Mouse (Mus musculus) midbrain, postnatal 0 days (tissue): ENCODE data around the gene Nlrc5. TPM values are rescaled to one million over a fixed set of nuclear protein-coding genes. Genes with fewer than 3 reads are reported as not detected.

Source experiments
- ATAC-seq: fragments of 200-750 bp; cut with Nextera tagmentation; 2 replicates; pipeline ENCODE4 v1.8.0; 2017; ENCODE audit warnings: moderate number of reproducible peaks, mild to moderate bottlenecking, moderate TSS enrichment, moderate library complexity; ENCODE audit not compliant: low FRiP score
- DNase-seq: peaks from one replicate; pipeline ENCODE4 v3.0.0-alpha.2; 2015; ENCODE audit warnings: low spot score
- H3K27ac ChIP-seq: fragments of 300-500 bp; sonication (generic); 2 replicates; pipeline ENCODE4 v1.5.1; 2014; ENCODE audit warnings: low read depth, mild to moderate bottlenecking, low read length, mixed read lengths
- H3K27me3 ChIP-seq: fragments of 300-500 bp; sonication (generic); 2 replicates; pipeline ENCODE4 v1.6.1; 2014; ENCODE audit warnings: low read length, control low read depth, mixed read lengths; ENCODE audit not compliant: insufficient read depth
- H3K36me3 ChIP-seq: fragments of 300-500 bp; sonication (generic); 2 replicates; pipeline ENCODE4 v1.6.1; 2014; ENCODE audit warnings: low read length, control low read depth, mixed read lengths; ENCODE audit not compliant: insufficient read depth
- H3K4me1 ChIP-seq: fragments of 300-500 bp; sonication (generic); 2 replicates; pipeline ENCODE4 v1.6.1; 2014; ENCODE audit warnings: mild to moderate bottlenecking, control low read depth, antibody characterized with exemption, low read length, mixed read lengths; ENCODE audit not compliant: insufficient read depth
- H3K4me2 ChIP-seq: fragments of 300-500 bp; sonication (generic); 2 replicates; pipeline ENCODE4 v1.6.1; 2014; ENCODE audit warnings: low read depth, mild to moderate bottlenecking, low read length, mixed read lengths; ENCODE audit not compliant: poor library complexity, severe bottlenecking
- H3K4me3 ChIP-seq: fragments of 300-500 bp; sonication (generic); 2 replicates; pipeline ENCODE4 v1.5.1; 2014; ENCODE audit warnings: low read depth, mild to moderate bottlenecking, low read length, moderate library complexity
- H3K9ac ChIP-seq: fragments of 300-500 bp; sonication (generic); replicated peaks from 2 replicates; pipeline ENCODE4 v1.6.1; 2014; ENCODE audit warnings: mild to moderate bottlenecking, low read length, moderate library complexity, mixed read lengths; ENCODE audit not compliant: poor library complexity, severe bottlenecking
- H3K9me3 ChIP-seq: fragments of 300-500 bp; sonication (generic); 2 replicates; pipeline ENCODE4 v1.6.1; 2016; ENCODE audit warnings: low read length, control low read depth
- CTCF ChIP-seq: IDR thresholded peaks from 2 replicates; pipeline ENCODE4 v1.5.1; 2016; ENCODE audit warnings: antibody characterized with exemption, mild to moderate bottlenecking
- WGBS: fragments of 180-500 bp; shearing (Covaris S2); extraction: QIAGEN DNeasy Blood & Tissue Kit; methylation state at CpG from one replicate; pipeline ENCODE4 v1.1.7; 2014; 5-methylcytosine and 5-hydroxymethylcytosine counted together
- polyA plus RNA-seq: library from polyadenylated mRNA; unstranded; fragments of >200 nt; fragmentation: Nextera tagmentation; extraction: Ambion mirVana; gene quantifications from 2 replicates; pipeline ENCODE4 v1.2.1, GENCODE M21; 2015
- total RNA-seq: library from RNA; depleted of rRNA; stranded (reverse); fragments of >200 nt; gene quantifications from 2 replicates; pipeline ENCODE4 v1.2.3, GENCODE M21; 2014

The Nlrc5 gene
- total and polyA plus RNA-seq, 2 experiments from 2014 or later = 0.22 to 0.63 TPM

GRCm38 (mm10) chr8:94516209-94516593 lies 82.0 kb downstream of the Nlrc5 start:
- H3K4me3 ChIP-seq = no peak overlapping the region
- H3K27ac ChIP-seq = no peak overlapping the region
- no peaks in the 10 kb centered on the region for H3K27me3 ChIP-seq
- H3K9ac ChIP-seq = no peak overlapping the region
- H3K4me1 ChIP-seq = no peaks in the 10 kb centered on the region
- H3K4me2 ChIP-seq = no peak overlapping the region
- WGBS = 42% methylated on average over 1 of the region's 1 CpGs
- H3K36me3 ChIP-seq = no peaks in the 10 kb centered on the region
- H3K9me3 ChIP-seq = no peaks in the 10 kb centered on the region
- no peak for TF ChIP-seq CTCF
- no peak for DNase-seq
- no peak for ATAC-seq

- Histone ChIP-seq H3K4me2 (no peak overlapping the region), H3K36me3 (no peaks in the 10 kb centered on the region), H3K27me3 (no peaks in the 10 kb centered on the region), H3K9me3 (no peaks in the 10 kb centered on the region), H3K4me3 (no peak overlapping the region), H3K9ac (no peak overlapping the region), H3K27ac (no peak overlapping the region), H3K4me1 (no peaks in the 10 kb centered on the region)
- ATAC-seq = no peak
- no peak for DNase-seq
- 65% methylated on average over 3 of the region's 3 CpGs for WGBS
- no peak for TF ChIP-seq CTCF
Measured at GRCm38 (mm10) chr8:94516766-94517165, 82.6 kb downstream of the Nlrc5 start.

GRCm38 (mm10) chr8:94518331-94518730 lies 84.2 kb downstream of the Nlrc5 start:
- Histone ChIP-seq H3K4me1 (no peaks in the 10 kb centered on the region), H3K4me3 (no peak overlapping the region), H3K27me3 (no peaks in the 10 kb centered on the region), H3K4me2 (no peak overlapping the region), H3K9ac (no peak overlapping the region), H3K36me3 (no peaks in the 10 kb centered on the region), H3K9me3 (no peaks in the 10 kb centered on the region), H3K27ac (no peak overlapping the region)
- TF ChIP-seq CTCF = no peak
- ATAC-seq (no peak), DNase-seq (no peak)
- 58% methylated on average over 10 of the region's 10 CpGs for WGBS

GRCm38 (mm10) chr8:94519021-94519420 lies 84.9 kb downstream of the Nlrc5 start:
- no peak for TF ChIP-seq CTCF
- Histone ChIP-seq H3K4me3 (no peak overlapping the region), H3K4me1 (no peaks in the 10 kb centered on the region), H3K9me3 (no peaks in the 10 kb centered on the region), H3K9ac (no peak overlapping the region), H3K27me3 (no peaks in the 10 kb centered on the region), H3K4me2 (no peak overlapping the region), H3K27ac (no peak overlapping the region), H3K36me3 (no peaks in the 10 kb centered on the region)
- WGBS = 93% methylated on average over 5 of the region's 5 CpGs
- ATAC-seq = no peak
- DNase-seq = no peak

GRCm38 (mm10) chr8:94521481-94521880 lies 87.3 kb downstream of the Nlrc5 start:
- no peak overlapping the region for H3K27ac ChIP-seq
- H3K4me3 ChIP-seq = no peak overlapping the region
- DNase-seq = no peak
- 52% methylated on average over 4 of the region's 4 CpGs for WGBS
- no peaks in the 10 kb centered on the region for H3K36me3 ChIP-seq
- no peaks in the 10 kb centered on the region for H3K4me1 ChIP-seq
- H3K9ac ChIP-seq = no peak overlapping the region
- H3K27me3 ChIP-seq = no peaks in the 10 kb centered on the region
- no peaks in the 10 kb centered on the region for H3K9me3 ChIP-seq
- ATAC-seq = no peak
- H3K4me2 ChIP-seq = no peak overlapping the region
- no peak for TF ChIP-seq CTCF

GRCm38 (mm10) chr8:94522482-94522881 lies 88.3 kb downstream of the Nlrc5 start:
- Histone ChIP-seq H3K4me1 (no peaks in the 10 kb centered on the region), H3K27me3 (no peaks in the 10 kb centered on the region), H3K4me2 (no peak overlapping the region), H3K36me3 (no peaks in the 10 kb centered on the region), H3K9me3 (no peaks in the 10 kb centered on the region), H3K4me3 (no peak overlapping the region), H3K9ac (no peak overlapping the region), H3K27ac (no peak overlapping the region)
- TF ChIP-seq CTCF = no peak
- 85% methylated on average over 3 of the region's 3 CpGs for WGBS
- DNase-seq (no peak), ATAC-seq (no peak)
